In the genomic region with DNA sequence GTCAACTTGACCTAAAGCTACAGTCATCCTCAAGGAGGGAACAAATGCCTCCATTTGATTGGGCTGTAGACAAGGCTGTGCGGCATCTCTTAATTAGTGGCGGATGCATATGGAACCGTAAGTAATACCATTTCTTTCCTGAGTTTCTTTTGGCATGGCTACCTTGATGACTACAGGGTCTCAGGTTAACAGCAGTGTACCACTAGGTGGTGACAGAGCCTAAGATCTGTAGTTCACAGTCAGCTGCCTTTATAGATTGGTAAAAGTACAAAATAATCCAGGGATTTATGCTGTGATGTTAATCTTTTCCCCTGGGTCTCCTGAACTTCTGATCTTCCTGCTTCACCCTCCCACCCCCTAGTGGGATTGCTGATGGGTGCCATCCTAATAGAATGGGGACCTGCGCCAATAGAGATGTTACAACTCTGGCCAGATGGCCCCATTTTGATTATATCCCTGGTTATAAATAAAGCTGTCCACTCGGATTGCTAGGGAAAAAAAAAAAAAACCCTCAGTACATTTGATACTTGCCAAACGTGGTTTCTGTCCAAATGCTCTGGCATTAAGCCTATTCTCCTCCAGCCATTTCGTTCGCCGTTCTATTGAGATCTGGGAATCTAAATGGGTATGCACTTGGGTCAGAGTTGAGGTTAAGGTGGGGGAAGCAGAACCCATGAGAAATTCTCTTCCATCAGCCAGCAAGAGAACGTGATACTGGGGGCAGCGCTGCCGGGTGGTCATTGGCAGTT, we compare ENCODE assay signal across 17 mouse cellular contexts. TPM values are rescaled to one million over a fixed set of nuclear protein-coding genes. Genes with fewer than 3 reads are reported as not detected.
DNase-seq lines count a peak whose midpoint lies in the region; ATAC-seq and TF ChIP-seq lines count a peak whose summit lies in the region.
"Had no signal": no experiment of that assay in that cellular context is flagged by ENCODE, and none has a peak within 500 bp of the region (broad histone marks: within the 10 kb centered on the region; RNA-seq: fewer than 3 reads in every experiment).

No protein-coding gene starts in this region.

- H3K36me3 ChIP-seq in liver, postnatal 0 days (replicated peaks; ENCODE audit: insufficient read depth, low read length): no peaks in the 10 kb centered on the region
- no peaks in the 10 kb centered on the region for H3K36me3 ChIP-seq in liver, embryonic 11.5 days (ENCODE audit: control insufficient read depth, insufficient read depth, low read length)
- H3K36me3 ChIP-seq: embryonic facial prominence, embryonic 15.5 days; liver, embryonic 13.5 days had no signal

- H3K27me3 ChIP-seq in liver, postnatal 0 days (ENCODE audit: insufficient read depth, low read length): no peaks in the 10 kb centered on the region
- H3K27me3 ChIP-seq in liver, embryonic 11.5 days (replicated peaks; ENCODE audit: control insufficient read depth, insufficient read depth, low read length): no peaks in the 10 kb centered on the region
- H3K27me3 ChIP-seq: embryonic facial prominence, embryonic 15.5 days; liver, embryonic 13.5 days had no signal

- no peak overlapping the region for H3K9ac ChIP-seq in liver, postnatal 0 days (replicated peaks)
- no peak overlapping the region for H3K9ac ChIP-seq in liver, embryonic 11.5 days (ENCODE audit: low read depth, low read length)
- H3K9ac ChIP-seq: embryonic facial prominence, embryonic 15.5 days; liver, embryonic 13.5 days had no signal

- peak; percentile 25 for TF ChIP-seq CTCF in liver, postnatal 0 days (IDR thresholded peaks at IDR 0.05; ENCODE audit: low read depth)
- TF ChIP-seq CTCF in brain, embryonic 14.5 days (IDR thresholded peaks at IDR 0.05; ENCODE audit: borderline replicate concordance, extremely low read depth, insufficient read depth, insufficient read length): peak; percentile 11; the same call in 1 of the 2 replicates

- DNase-seq in frontal cortex, postnatal 25 days (ENCODE audit: low spot score in 2 of 2): no peak
- no peak for DNase-seq in liver, postnatal 0 days
- no peak for DNase-seq in liver, embryonic 11.5 days (ENCODE audit: low spot score)
- peak; percentile 49 for DNase-seq in ES-CJ7 (ENCODE audit: low read depth, low spot score)
- peak; percentile 27 for DNase-seq in brain, embryonic 14.5 days (ENCODE audit: low read depth)
- no peak for DNase-seq in c-Kit-positive CD71-positive TER-119-positive erythroid progenitor cells, embryonic 14.5 days (ENCODE audit: low spot score)
- no peak for DNase-seq in yolk sac, embryonic 10.5 days (ENCODE audit: low spot score)
- DNase-seq: cerebellum, adult 8-10 months; heart, adult 11 months; kidney, postnatal 4 days; liver, embryonic 13.5 days had no signal

- no peak overlapping the region for H3K4me2 ChIP-seq in liver, postnatal 0 days (ENCODE audit: low read depth, low read length)
- H3K4me2 ChIP-seq in liver, embryonic 11.5 days: no peak overlapping the region
- H3K4me2 ChIP-seq: embryonic facial prominence, embryonic 15.5 days; liver, embryonic 13.5 days had no signal

- TF ChIP-seq POLR2A in brain, embryonic 14.5 days (IDR thresholded peaks at IDR 0.05; ENCODE audit: borderline replicate concordance, extremely low read depth, insufficient read depth, insufficient read length, poor library complexity, severe bottlenecking): no peak

- no peaks in the 10 kb centered on the region for H3K4me1 ChIP-seq in liver, postnatal 0 days (ENCODE audit: insufficient read depth)
- H3K4me1 ChIP-seq in liver, embryonic 11.5 days (replicated peaks; ENCODE audit: control insufficient read depth, insufficient read depth, low read length): no peaks in the 10 kb centered on the region
- H3K4me1 ChIP-seq: embryonic facial prominence, embryonic 15.5 days; liver, embryonic 13.5 days had no signal

- no peak overlapping the region for H3K27ac ChIP-seq in liver, postnatal 0 days (ENCODE audit: low read depth)
- H3K27ac ChIP-seq in liver, embryonic 11.5 days (ENCODE audit: low read depth, low read length): no peak overlapping the region
- H3K27ac ChIP-seq: embryonic facial prominence, embryonic 15.5 days; liver, embryonic 13.5 days had no signal

- H3K4me3 ChIP-seq in liver, postnatal 0 days (ENCODE audit: low read depth, low read length): no peak overlapping the region
- H3K4me3 ChIP-seq in liver, embryonic 11.5 days (ENCODE audit: low read depth, low read length): no peak overlapping the region
- H3K4me3 ChIP-seq: embryonic facial prominence, embryonic 15.5 days; liver, embryonic 13.5 days had no signal

- H3K9me3 ChIP-seq in liver, postnatal 0 days (ENCODE audit: low read length): no peaks in the 10 kb centered on the region
- no peaks in the 10 kb centered on the region for H3K9me3 ChIP-seq in liver, embryonic 11.5 days (ENCODE audit: control insufficient read depth, low read length)
- H3K9me3 ChIP-seq: embryonic facial prominence, embryonic 15.5 days; liver, embryonic 13.5 days had no signal

- no peak for TF ChIP-seq EP300 in liver, postnatal 0 days (IDR thresholded peaks at IDR 0.05; ENCODE audit: low read depth)

- ATAC-seq in frontal cortex, adult (ENCODE audit: low TSS enrichment): 0 out of 2 replicates have a peak, but pooled peaks have one; percentile 31
- no peak for ATAC-seq in liver, postnatal 0 days
- ATAC-seq in liver, embryonic 11.5 days (replicated peaks; ENCODE audit: low FRiP score): no peak
- ATAC-seq: CD4-positive, CD25-positive, alpha-beta regulatory T cell, adult 4 months; forebrain, embryonic 16.5 days; intestine, embryonic 16.5 days had no signal

- 67% methylated on average over 12 of the region's 12 CpGs for WGBS in liver, postnatal 0 days (ENCODE audit: insufficient replicate concordance)
- 75% methylated on average over 12 of the region's 12 CpGs for WGBS in liver, embryonic 11.5 days

RNA-seq across cellular contexts. Expression of a gene that starts 14.3 kb away (rescaled TPM):
- 2.8 and 3.2 TPM in 2 replicates for polyA plus RNA-seq in liver, postnatal 0 days (2015; fragmentation: Nextera tagmentation; extraction: Ambion mirVana)
- polyA plus RNA-seq in liver, embryonic 11.5 days (2014; fragmentation: Nextera tagmentation; extraction: Ambion mirVana): 24.8 and 27.1 TPM in 2 replicates
- 90.4 and 103 TPM in 2 replicates for polyA plus RNA-seq in brain, embryonic 14.5 days (2012; rRNA removed)

RNA-seq across cellular contexts. Expression of a gene that starts 37.9 kb away (rescaled TPM):
- polyA plus RNA-seq in liver, postnatal 0 days (2015; fragmentation: Nextera tagmentation; extraction: Ambion mirVana): 0.09 TPM in 1 of 2 replicates, not detected in the other
- 0.11 TPM in 1 of 2 replicates, not detected in the other for polyA plus RNA-seq in liver, embryonic 11.5 days (2014; fragmentation: Nextera tagmentation; extraction: Ambion mirVana)
- 9.4 and 9.7 TPM in 2 replicates for polyA plus RNA-seq in brain, embryonic 14.5 days (2012; rRNA removed)
- polyA plus RNA-seq: CD4-positive, CD25-positive, alpha-beta regulatory T cell, adult 4 months; stomach, embryonic 16.5 days had no signal

Comparison
In these comparisons a context has a peak if more than half of its experiments do, and no peak if none do; other contexts are left out.
1. DNase-seq: peak in ES-CJ7 (single experiment) and brain, embryonic 14.5 days (single experiment); none in frontal cortex, postnatal 25 days (0 of 2), liver, postnatal 0 days (single experiment), liver, embryonic 11.5 days (single experiment), c-Kit-positive CD71-positive TER-119-positive erythroid progenitor cells, embryonic 14.5 days (single experiment) and yolk sac, embryonic 10.5 days (single experiment).